Mouse (Mus musculus) bone marrow macrophage, adult 2 months (primary cell): ENCODE measurements around the gene Ahcy.

Experiments used
- CTCF ChIP-seq: IDR thresholded peaks from 2 replicates; pipeline ENCODE4 v1.5.1; 2012; ENCODE audit warnings: low read depth, mild to moderate bottlenecking, low read length, moderate library complexity
- POLR2A ChIP-seq: IDR thresholded peaks from 2 replicates; pipeline ENCODE4 v1.6.1; 2012; ENCODE audit warnings: mild to moderate bottlenecking, low read depth, low read length, borderline replicate concordance

DNA sequence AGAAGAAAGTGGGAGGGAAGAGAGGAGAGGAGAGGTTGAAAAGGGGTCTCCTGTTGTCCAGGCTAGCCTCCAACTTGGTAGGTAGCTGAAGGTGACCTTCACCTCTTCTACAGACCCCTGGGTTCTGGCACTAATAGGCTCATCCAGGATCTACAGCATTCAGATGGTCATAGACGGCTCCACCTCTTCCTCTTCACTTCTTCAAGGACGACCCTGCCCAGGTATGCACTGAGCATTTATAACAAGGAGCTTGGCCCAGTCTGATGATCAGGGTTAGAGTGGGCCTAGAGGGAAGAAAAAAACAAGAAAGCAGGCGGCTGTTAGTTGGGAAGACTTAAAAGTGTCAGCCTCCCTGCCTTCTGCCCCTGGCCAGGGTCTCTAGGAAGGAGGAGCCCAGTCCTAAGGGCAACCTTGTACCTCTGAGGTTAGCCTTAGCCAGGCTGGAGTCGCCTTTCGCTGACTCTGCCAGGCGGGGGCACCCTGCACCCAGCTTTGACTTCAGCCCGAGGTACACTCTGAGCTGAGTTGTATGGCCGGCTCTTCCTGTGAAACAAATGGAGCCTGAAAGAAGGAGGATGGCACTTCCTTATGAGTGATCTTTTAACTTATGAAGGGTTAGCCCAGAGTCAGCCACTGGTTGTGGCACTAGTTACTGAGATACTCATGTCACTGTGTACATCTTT lies 8.0 kb upstream of the Ahcy start:
- TF ChIP-seq CTCF (peak; percentile 72), POLR2A (no peak)
